Mouse (Mus musculus): Measurements from ENCODE around the gene Frmd4b.

Gene Frmd4b

DNA sequence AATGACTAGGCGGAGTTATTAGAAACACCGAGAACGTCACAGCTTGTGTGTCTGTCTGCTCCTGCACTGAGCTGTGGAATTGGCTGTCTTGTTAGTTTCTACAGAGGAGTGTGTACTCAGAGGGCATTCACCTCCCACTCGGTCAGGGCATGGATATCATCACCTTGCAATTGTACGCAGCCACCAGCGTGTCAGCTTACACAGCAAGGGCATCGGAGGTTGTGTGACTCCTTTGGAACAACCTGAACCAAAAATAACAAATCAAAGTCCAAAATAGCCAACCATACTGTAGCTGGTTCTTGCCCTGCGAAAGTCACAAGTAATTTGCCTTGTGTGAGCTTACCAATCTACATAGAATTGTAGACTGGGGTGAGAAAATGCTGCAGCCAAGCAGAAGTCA, 352.1 kb downstream of the Frmd4b start:
- no peak for TF ChIP-seq GATA4 (IDR thresholded peaks at IDR 0.05; ENCODE audit: insufficient replicate concordance, low read length)

DNA sequence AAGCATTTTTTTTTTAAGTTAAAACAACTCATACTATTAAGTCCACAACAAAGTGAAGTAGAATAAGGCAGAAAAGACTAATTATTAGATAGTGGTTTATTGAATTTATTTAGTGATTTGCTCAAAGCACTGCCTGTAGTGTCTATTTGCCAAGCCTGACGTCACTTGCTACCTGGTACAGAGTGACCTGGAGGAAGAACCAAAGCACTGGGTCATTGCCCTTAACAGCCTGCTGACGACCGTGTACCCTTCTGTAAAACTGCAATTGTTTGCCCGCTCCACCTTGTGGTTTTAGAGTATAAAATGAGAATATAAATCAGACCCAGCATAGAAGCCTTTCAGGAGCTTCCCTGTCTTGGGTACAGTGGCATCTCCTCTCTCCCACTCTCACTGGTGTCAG, 355.1 kb downstream of the Frmd4b start:
- no peak for TF ChIP-seq GATA4 (IDR thresholded peaks at IDR 0.05; ENCODE audit: insufficient replicate concordance, low read length)

DNA sequence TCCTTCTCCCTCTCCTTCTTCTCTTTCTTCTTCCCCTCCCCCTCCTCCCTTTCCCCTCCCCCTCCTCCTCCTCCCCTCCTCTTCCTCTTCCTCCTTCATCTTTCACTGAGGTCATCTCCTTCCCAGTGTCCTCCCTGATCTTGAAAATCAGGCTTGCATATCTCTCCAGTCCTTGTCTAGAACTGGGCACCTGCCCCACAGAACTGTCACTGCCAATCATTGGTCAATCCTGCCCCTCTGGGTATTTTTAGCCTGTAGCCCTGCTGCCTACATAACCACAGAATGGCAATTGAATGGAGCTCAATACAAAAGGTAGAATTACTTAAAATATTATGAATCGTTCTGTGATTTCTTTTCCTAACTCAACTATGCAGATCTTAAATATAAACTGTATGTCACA, 358.9 kb downstream of the Frmd4b start:
- TF ChIP-seq GATA4 (IDR thresholded peaks at IDR 0.05; ENCODE audit: insufficient replicate concordance, low read length) = no peak

DNA sequence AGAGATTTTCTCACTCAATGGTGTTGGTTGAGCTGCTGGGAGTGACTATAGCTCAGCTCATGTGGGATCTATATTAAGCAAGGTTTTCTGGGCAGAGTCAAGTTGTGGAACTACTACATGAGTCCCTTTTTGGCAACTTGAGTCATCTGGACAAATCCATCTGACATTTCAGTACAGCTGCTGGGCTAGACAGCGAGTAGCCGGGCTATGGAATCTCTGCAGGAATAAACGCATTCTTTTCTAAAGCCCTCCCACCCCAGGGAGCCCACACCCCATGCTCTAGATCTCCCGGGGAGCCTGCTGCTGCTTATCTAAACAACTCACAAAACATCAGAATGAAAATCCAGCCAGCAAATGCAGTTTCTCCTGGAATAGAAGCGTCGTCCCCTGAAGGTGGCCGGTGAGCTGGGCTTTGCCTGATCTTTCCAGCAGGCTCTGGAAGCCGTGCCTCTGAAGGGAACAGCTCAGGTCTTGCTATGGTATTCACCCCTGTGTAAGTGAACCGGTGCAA, 364.6 kb downstream of the Frmd4b start, which contains the start of gene Lmod3:
Lmod3 (minus strand) TSS at position 49 of the 511 bp plus-strand sequence.
- no peak for TF ChIP-seq GATA4 (IDR thresholded peaks at IDR 0.05; ENCODE audit: insufficient replicate concordance, low read length)

DNA sequence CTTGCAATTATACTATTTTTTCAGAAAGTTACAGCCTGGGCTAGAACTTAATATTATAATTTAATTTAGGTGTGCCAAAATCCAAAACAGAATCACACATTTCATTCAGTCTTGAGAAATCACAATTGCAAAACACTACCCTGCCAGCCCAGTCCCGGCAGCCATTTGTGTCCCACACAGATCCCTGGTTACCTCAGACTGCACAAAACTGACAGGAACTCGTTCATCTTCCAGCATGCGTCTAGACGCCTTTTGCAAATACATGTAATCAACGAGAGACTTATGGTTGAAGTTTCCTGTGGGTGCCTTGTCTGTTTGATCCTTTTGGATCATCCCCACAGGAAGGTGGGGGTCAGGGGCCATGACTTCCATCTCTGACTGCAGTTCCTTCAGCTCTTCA, 365.3 kb downstream of the Frmd4b start:
- no peak for TF ChIP-seq GATA4 (IDR thresholded peaks at IDR 0.05; ENCODE audit: insufficient replicate concordance, low read length)

DNA sequence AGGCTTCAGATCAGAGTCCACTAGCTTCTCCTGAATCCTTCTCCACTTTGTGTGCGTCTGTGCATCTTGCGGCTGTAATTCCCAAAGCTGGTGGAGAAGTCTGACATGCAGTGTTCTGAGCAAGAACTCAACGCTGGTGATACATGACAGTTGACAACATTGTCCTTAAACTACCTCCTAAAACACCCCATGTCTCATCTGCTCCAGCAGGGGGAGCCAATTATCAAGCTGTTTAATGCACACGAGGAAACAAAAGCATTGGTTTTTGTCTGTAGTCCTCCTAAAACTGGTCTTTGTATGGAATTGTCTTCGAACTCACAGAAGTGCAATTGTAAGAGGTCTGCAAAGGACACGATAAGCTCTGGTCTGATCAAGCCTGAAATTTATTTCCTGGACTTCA, 366.4 kb downstream of the Frmd4b start:
- no peak for TF ChIP-seq GATA4 (IDR thresholded peaks at IDR 0.05; ENCODE audit: insufficient replicate concordance, low read length)

DNA sequence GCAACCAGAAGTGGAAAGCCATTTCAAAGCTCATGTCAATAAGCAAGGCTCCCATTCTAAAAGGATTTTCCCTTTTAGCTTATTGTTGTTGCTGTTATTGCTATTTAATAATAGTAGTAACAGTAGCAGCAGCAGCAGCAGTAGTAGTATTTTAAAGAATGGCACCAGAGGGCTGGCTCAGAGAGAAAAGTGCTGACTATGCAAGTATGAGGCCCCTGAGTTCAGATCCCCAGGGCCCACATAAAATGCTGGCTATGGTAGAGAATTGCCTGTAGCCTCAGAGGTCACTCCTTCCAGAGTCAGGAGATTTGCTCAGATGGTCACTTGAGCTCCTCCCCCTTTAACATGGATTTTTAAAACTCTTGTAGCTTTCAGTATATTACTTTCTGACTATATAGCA, 372.1 kb downstream of the Frmd4b start:
- no peak for TF ChIP-seq GATA4 (IDR thresholded peaks at IDR 0.05; ENCODE audit: insufficient replicate concordance, low read length)

DNA sequence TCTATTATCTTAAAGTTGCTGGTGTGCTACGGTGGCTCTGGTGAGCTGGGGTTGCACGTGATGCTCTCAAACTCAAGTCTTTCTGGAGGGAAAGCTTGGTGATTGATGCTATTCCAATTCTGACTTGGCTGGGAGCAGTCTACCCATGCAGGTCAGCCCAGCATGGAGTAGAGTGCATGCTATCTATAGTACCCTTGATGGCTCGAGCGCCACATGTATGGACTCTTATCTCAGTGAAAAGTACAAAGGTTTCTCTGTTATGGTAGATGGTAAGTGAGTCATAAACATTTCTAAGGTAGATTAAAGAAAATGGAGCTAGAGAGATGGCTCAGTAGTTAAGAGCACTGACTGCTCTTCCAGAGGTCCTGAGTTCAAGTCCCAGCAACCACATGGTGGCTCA, 374.8 kb downstream of the Frmd4b start:
- TF ChIP-seq GATA4 (IDR thresholded peaks at IDR 0.05; ENCODE audit: insufficient replicate concordance, low read length) = no peak

DNA sequence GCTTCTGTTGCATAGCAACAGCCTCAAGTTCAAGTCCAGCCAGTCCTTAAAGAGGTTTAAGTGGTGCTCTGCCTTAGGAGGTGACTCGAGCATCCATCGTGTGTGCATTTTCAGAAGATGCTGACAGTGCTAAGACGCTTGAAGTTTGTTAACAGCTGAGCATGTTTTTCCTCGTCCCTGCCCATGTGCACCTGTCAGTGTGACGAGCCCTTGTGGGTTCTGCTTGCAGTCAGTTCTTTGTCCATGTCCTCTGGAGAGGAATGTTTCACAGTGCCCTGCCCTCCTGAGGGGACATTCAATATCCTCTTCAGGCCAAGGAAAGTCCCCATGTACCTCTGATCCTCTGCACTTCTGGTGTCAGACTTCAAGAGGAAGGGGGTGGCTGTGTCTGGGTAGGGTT, 377.2 kb downstream of the Frmd4b start:
- no peak for TF ChIP-seq GATA4 (IDR thresholded peaks at IDR 0.05; ENCODE audit: insufficient replicate concordance, low read length)

DNA sequence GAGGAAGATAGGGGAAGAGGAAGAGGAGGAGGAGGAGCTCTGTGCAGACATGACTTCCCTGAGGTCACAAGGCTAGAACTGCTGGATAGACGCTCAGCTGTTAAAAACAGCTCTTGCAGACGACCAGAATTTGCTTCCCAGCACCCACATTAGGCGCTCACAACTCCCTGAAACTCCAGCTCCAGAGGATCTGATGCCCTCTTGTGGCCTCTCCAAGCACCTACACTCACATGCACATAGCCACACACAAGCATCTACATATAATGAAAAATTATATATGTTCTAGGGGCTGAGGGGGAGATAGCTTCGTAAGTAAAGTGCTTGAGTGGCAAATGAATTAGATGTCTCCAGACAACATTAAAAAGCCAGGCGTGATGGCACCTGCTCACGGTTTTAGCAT, 378.0 kb downstream of the Frmd4b start:
- no peak for TF ChIP-seq GATA4 (IDR thresholded peaks at IDR 0.05; ENCODE audit: insufficient replicate concordance, low read length)
